Mouse (Mus musculus) MEL (cell line): ENCODE data around the gene Mrnip. TPM values are rescaled to one million over a fixed set of nuclear protein-coding genes. Genes with fewer than 3 reads are reported as not detected.

Experiments used
- DNase-seq: peaks from one replicate; pipeline ENCODE4 v3.0.0; 2011; ENCODE audit warnings: low read depth, low spot score
- H3K27ac ChIP-seq: 2 replicates; pipeline ENCODE4 v1.5.1; 2012; ENCODE audit warnings: low read depth, mild to moderate bottlenecking, control low read depth, low read length, moderate library complexity; ENCODE audit not compliant: control insufficient read depth
- H3K27me3 ChIP-seq, 2 experiments: fragments of 150-350 bp in 1 of 2; sonication (generic) in 1 of 2; 2 replicates each; pipeline ENCODE4 v1.6.1; 2012; ENCODE audit warnings: low read length in 2 of 2, mild to moderate bottlenecking in 2 of 2, improper control_type of control experiment in 1 of 2, moderate library complexity in 1 of 2; ENCODE audit not compliant: insufficient read depth in 2 of 2, control insufficient read depth in 1 of 2
- H3K36me3 ChIP-seq, 2 experiments: 2 replicates each; pipeline ENCODE4 v1.6.1; 2012 to 2014; ENCODE audit warnings: low read length in 2 of 2, improper control_type of control experiment in 1 of 2, inconsistent platforms in 1 of 2, mild to moderate bottlenecking in 1 of 2; ENCODE audit not compliant: insufficient read depth in 2 of 2, control insufficient read depth in 1 of 2
- H3K4me1 ChIP-seq, 2 experiments: fragments of 150-350 bp in 1 of 2; sonication (generic) in 1 of 2; 2 replicates each; pipeline ENCODE4 v1.6.1; 2012; ENCODE audit warnings: low read length in 2 of 2, improper control_type of control experiment in 1 of 2, mild to moderate bottlenecking in 1 of 2; ENCODE audit not compliant: insufficient read depth in 2 of 2, control insufficient read depth in 1 of 2
- H3K4me3 ChIP-seq, 2 experiments: fragments of 150-350 bp in 1 of 2; sonication (generic) in 1 of 2; 2 replicates each; pipeline ENCODE4 v1.5.1; 2012; ENCODE audit warnings: low read depth in 2 of 2, low read length in 2 of 2, mild to moderate bottlenecking in 2 of 2, moderate library complexity in 2 of 2, control low read depth in 1 of 2, improper control_type of control experiment in 1 of 2; ENCODE audit not compliant: control insufficient read depth in 1 of 2, insufficient read depth in 1 of 2
- H3K79me2 ChIP-seq: 2 replicates; pipeline ENCODE4 v1.6.1; 2012; ENCODE audit warnings: mild to moderate bottlenecking, low read length, moderate library complexity; ENCODE audit not compliant: control insufficient read depth, poor library complexity, insufficient read depth
- H3K9ac ChIP-seq: 2 replicates; pipeline ENCODE4 v1.6.1; 2012; ENCODE audit warnings: low read depth, mild to moderate bottlenecking, control low read depth, low read length, moderate library complexity; ENCODE audit not compliant: control insufficient read depth, poor library complexity, severe bottlenecking
- H3K9me3 ChIP-seq: fragments of 150-350 bp; sonication (generic); replicated peaks from 2 replicates; pipeline ENCODE4 v1.6.1; 2012; ENCODE audit warnings: mild to moderate bottlenecking, low read length, improper control_type of control experiment, moderate library complexity; ENCODE audit not compliant: insufficient read depth
- BHLHE40 ChIP-seq: IDR thresholded peaks from 2 replicates; pipeline ENCODE4 v1.6.1; 2012; ENCODE audit warnings: low read depth, mild to moderate bottlenecking, inconsistent platforms, low read length, improper control_type of control experiment, borderline replicate concordance
- CHD1 ChIP-seq: IDR thresholded peaks from 2 replicates; pipeline ENCODE4 v1.6.1; 2012; ENCODE audit warnings: low read depth, mild to moderate bottlenecking, inconsistent platforms, low read length, improper control_type of control experiment
- CHD2 ChIP-seq: IDR thresholded peaks from 2 replicates; pipeline ENCODE4 v1.6.1; 2011; ENCODE audit warnings: low read length, improper control_type of control experiment
- CTCF ChIP-seq, 3 experiments: IDR thresholded peaks in 2 of 3; conservative IDR thresholded peaks in 1 of 3; 2 replicates each; pipeline ENCODE4 v1.5.1; 2011 to 2012; ENCODE audit warnings: low read length in 3 of 3, low read depth in 2 of 3, mild to moderate bottlenecking in 2 of 3, improper control_type of control experiment in 1 of 3, inconsistent platforms in 1 of 3, mixed read lengths in 1 of 3, moderate library complexity in 1 of 3; ENCODE audit not compliant: control insufficient read depth in 1 of 3, insufficient read depth in 1 of 3, poor library complexity in 1 of 3, severe bottlenecking in 1 of 3
- E2F4 ChIP-seq: IDR thresholded peaks from 2 replicates; pipeline ENCODE4 v1.6.1; 2011; ENCODE audit warnings: low read depth, low read length, improper control_type of control experiment, borderline replicate concordance
- ETS1 ChIP-seq: IDR thresholded peaks from 2 replicates; pipeline ENCODE4 v1.6.1; 2012; ENCODE audit warnings: low read depth, mild to moderate bottlenecking, inconsistent platforms, low read length, improper control_type of control experiment, moderate library complexity
- GATA1 ChIP-seq: IDR thresholded peaks from 2 replicates; pipeline ENCODE4 v1.6.1; 2011; ENCODE audit warnings: low read depth, low read length, improper control_type of control experiment
- JUND ChIP-seq: IDR thresholded peaks from 2 replicates; pipeline ENCODE4 v1.6.1; 2011; ENCODE audit warnings: low read depth, mild to moderate bottlenecking, improper control_type of control experiment, low read length
- KAT2A ChIP-seq: conservative IDR thresholded peaks from 2 replicates; pipeline ENCODE4 v1.6.1; 2012; ENCODE audit warnings: low read depth, low read length, improper control_type of control experiment, inconsistent platforms
- MAX ChIP-seq: IDR thresholded peaks from 2 replicates; pipeline ENCODE4 v1.6.1; 2011; ENCODE audit warnings: low read length, improper control_type of control experiment
- MAZ ChIP-seq: IDR thresholded peaks from 2 replicates; pipeline ENCODE4 v1.6.1; 2012; ENCODE audit warnings: low read depth, mild to moderate bottlenecking, inconsistent platforms, low read length, improper control_type of control experiment
- MXI1 ChIP-seq: IDR thresholded peaks from 2 replicates; pipeline ENCODE4 v1.6.1; 2011; ENCODE audit warnings: mild to moderate bottlenecking, low read depth, low read length, improper control_type of control experiment
- NELFE ChIP-seq: IDR thresholded peaks from 2 replicates; pipeline ENCODE4 v1.6.1; 2011; ENCODE audit warnings: low read depth, low read length, improper control_type of control experiment
- POLR2AphosphoS5 ChIP-seq: IDR thresholded peaks from 2 replicates; pipeline ENCODE4 v1.6.1; 2012; ENCODE audit warnings: low read depth, borderline replicate concordance, mild to moderate bottlenecking, inconsistent platforms, low read length, moderate library complexity, mixed read lengths
- RAD21 ChIP-seq: IDR thresholded peaks from 2 replicates; pipeline ENCODE4 v1.6.1; 2011; ENCODE audit warnings: mild to moderate bottlenecking, low read depth, low read length, improper control_type of control experiment
- RCOR1 ChIP-seq: IDR thresholded peaks from 2 replicates; pipeline ENCODE4 v1.6.1; 2012; ENCODE audit warnings: low read depth, mild to moderate bottlenecking, inconsistent platforms, low read length, improper control_type of control experiment
- TAL1 ChIP-seq: IDR thresholded peaks from 2 replicates; pipeline ENCODE4 v1.6.1; 2012; ENCODE audit warnings: mild to moderate bottlenecking, inconsistent platforms, low read length, moderate library complexity, mixed read lengths
- TBP ChIP-seq: IDR thresholded peaks from 2 replicates; pipeline ENCODE4 v1.8.0; 2011; ENCODE audit warnings: low read depth, low read length, improper control_type of control experiment
- TCF12 ChIP-seq: IDR thresholded peaks from 2 replicates; pipeline ENCODE4 v1.6.1; 2014; ENCODE audit warnings: low read depth, mild to moderate bottlenecking, inconsistent platforms, low read length, improper control_type of control experiment, moderate library complexity
- USF1 ChIP-seq: IDR thresholded peaks from 2 replicates; pipeline ENCODE4 v1.6.1; 2014; ENCODE audit warnings: low read depth, mild to moderate bottlenecking, inconsistent platforms, low read length, improper control_type of control experiment, moderate library complexity
- USF2 ChIP-seq, 2 experiments: IDR thresholded peaks; 2 replicates each; pipeline ENCODE4 v1.6.1; 2011 to 2012; ENCODE audit warnings: improper control_type of control experiment in 2 of 2, low read length in 2 of 2, borderline replicate concordance in 1 of 2, inconsistent platforms in 1 of 2, low read depth in 1 of 2, mild to moderate bottlenecking in 1 of 2; ENCODE audit not compliant: insufficient read depth in 1 of 2
- ZKSCAN1 ChIP-seq: IDR thresholded peaks from 2 replicates; pipeline ENCODE4 v1.6.1; 2012; ENCODE audit warnings: low read depth, mild to moderate bottlenecking, inconsistent platforms, low read length, improper control_type of control experiment, moderate library complexity
- ZMIZ1 ChIP-seq: IDR thresholded peaks from 2 replicates; pipeline ENCODE4 v1.6.1; 2012; ENCODE audit warnings: low read depth, mild to moderate bottlenecking, inconsistent platforms, low read length, improper control_type of control experiment, moderate library complexity
- ZNF384 ChIP-seq: IDR thresholded peaks from 2 replicates; pipeline ENCODE4 v1.6.1; 2012; ENCODE audit warnings: low read depth, mild to moderate bottlenecking, inconsistent platforms, low read length, improper control_type of control experiment
- polyA plus RNA-seq, 2 experiments: library from polyadenylated mRNA; stranded (reverse) in 1 of 2; unstranded in 1 of 2; fragments of >175 nt in 1 of 2; fragments of >200 nt in 1 of 2; gene quantifications; 2 replicates each; pipeline versions ENCODE4 v1.2.1 to v1.2.4; 2012; ENCODE audit warnings: low replicate concordance in 2 of 2, low read depth in 1 of 2; ENCODE audit not compliant: insufficient read length in 2 of 2, insufficient read depth in 1 of 2, missing spikeins in 1 of 2
- total RNA-seq: library from RNA; depleted of rRNA; stranded (reverse); fragments of 300-350 nt; gene quantifications from 2 replicates; pipeline ENCODE4 v1.2.3, GENCODE M21; 2012

The Mrnip gene
- total and polyA plus RNA-seq, 3 experiments, result 8.6 to 10.6 TPM; not detected in 1

- Histone ChIP-seq H3K4me1 (no peaks in the 10 kb centered on the region), H3K36me3 (no peaks in the 10 kb centered on the region; a peak in 1 of 4 replicates), H3K79me2 (no peaks in the 10 kb centered on the region), H3K27me3 (no peaks in the 10 kb centered on the region), H3K9ac (no peak overlapping the region), H3K4me3 (no peak overlapping the region), H3K9me3 (no peaks in the 10 kb centered on the region), H3K27ac (no peak overlapping the region)
- no peak for DNase-seq
- TF ChIP-seq CHD1 (no peak), USF1 (no peak), E2F4 (no peak), TBP (no peak), BHLHE40 (no peak), NELFE (no peak), ETS1 (no peak), CHD2 (no peak), USF2 (IDR thresholded peaks at IDR 0.05; ENCODE audit: borderline replicate concordance in 1 of 2, insufficient read depth in 1 of 2, low read depth in 1 of 2, low read length in 2 of 2) (no peak), ZMIZ1 (no peak), JUND (no peak), TAL1 (no peak), TCF12 (no peak), RCOR1 (no peak), MXI1 (no peak), RAD21 (no peak), ZKSCAN1 (no peak)
These were observed 19.8 kb downstream of the Mrnip start for GRCm38 (mm10) chr11:50194070-50194469.

- no peak for DNase-seq
- Histone ChIP-seq H3K36me3 (no peaks in the 10 kb centered on the region; a peak in 1 of 4 replicates), H3K4me1 (no peaks in the 10 kb centered on the region), H3K27me3 (no peaks in the 10 kb centered on the region), H3K79me2 (no peaks in the 10 kb centered on the region), H3K4me3 (no peak overlapping the region), H3K9ac (no peak overlapping the region), H3K27ac (no peak overlapping the region), H3K9me3 (no peaks in the 10 kb centered on the region)
- no peak for TF ChIP-seq MAZ
- TF ChIP-seq GATA1, result no peak
- TF ChIP-seq POLR2AphosphoS5, result no peak
- TF ChIP-seq TCF12, result no peak
- no peak for TF ChIP-seq KAT2A
- TF ChIP-seq CTCF (IDR thresholded peaks at IDR 0.05 in 2 of 3, conservative IDR thresholded peaks at IDR 0.05 in 1 of 3; ENCODE audit: control insufficient read depth in 1 of 3, insufficient read depth in 1 of 3, low read depth in 2 of 3, low read length in 3 of 3, poor library complexity in 1 of 3, severe bottlenecking in 1 of 3), result no peak
- TF ChIP-seq MAX, result no peak
- TF ChIP-seq ZNF384, result no peak
These were observed 20.5 kb downstream of the Mrnip start for GRCm38 (mm10) chr11:50194793-50195192.
